Mouse (Mus musculus): Measurements from ENCODE around the gene Ier2. TPM values are rescaled to one million over a fixed set of nuclear protein-coding genes. Genes with fewer than 3 reads are reported as not detected.

The Ier2 gene
- total RNA-seq, 1 experiment, result 49.7 TPM

DNA sequence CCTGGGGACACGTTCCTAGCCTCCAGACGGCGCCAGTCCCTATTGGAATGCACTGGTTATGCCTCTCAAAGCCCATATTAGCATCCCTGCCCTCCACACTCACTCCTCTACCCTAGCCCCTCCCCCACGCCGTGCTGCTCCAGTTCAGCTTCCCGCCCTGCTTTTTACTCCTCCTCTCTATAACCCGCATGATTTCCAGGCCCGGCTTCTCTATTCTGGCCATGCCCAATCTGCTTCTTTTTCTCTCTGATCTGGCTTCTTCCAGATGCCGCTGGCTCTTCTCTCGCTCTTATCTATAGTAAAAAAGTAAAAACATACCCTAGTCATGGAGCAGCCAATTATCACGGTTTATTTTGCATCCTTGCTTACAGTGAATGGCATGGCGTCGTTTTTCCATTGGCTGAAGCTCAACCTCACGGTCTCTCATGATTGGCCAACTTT is 15.2 kb downstream of the Ier2 start:
- H3K9ac ChIP-seq (ENCODE audit: insufficient read depth, low read depth, low read length, poor library complexity, severe bottlenecking), result peak overlapping the region; percentile 70; the same call in 1 of the 2 replicates

DNA sequence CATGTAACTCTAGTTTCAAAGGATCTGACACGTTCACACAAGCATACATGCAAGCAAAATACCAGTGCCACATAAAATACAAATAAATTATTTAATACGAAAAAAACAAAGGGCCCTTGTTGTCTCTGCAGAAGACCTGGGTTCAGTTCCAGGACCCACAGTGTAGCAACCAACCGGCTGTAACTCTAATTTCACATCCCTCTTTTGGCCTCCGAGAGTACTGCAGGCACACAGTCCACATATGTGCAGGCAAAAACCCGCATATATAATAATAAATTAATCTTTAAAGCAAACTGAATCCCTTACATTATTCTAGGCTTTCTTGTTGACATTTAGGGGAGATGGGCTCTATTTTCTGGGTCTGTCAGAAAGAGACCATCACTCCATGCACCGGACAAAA is 15.9 kb downstream of the Ier2 start:
- TF ChIP-seq MAFK (IDR thresholded peaks at IDR 0.05; ENCODE audit: insufficient read depth, low read depth, low read length) (no peak), HCFC1 (IDR thresholded peaks at IDR 0.05; ENCODE audit: borderline replicate concordance, insufficient read depth, low read length) (no peak), ZNF384 (IDR thresholded peaks at IDR 0.05; ENCODE audit: low read depth, low read length) (no peak), CHD2 (IDR thresholded peaks at IDR 0.05; ENCODE audit: low read depth, low read length) (no peak), ZC3H11A (IDR thresholded peaks at IDR 0.05; ENCODE audit: borderline replicate concordance, low read depth, low read length) (no peak)
- peak overlapping the region; percentile 70; the same call in 1 of the 2 replicates for H3K9ac ChIP-seq (ENCODE audit: insufficient read depth, low read depth, low read length, poor library complexity, severe bottlenecking)
- H3K4me1 ChIP-seq (ENCODE audit: control insufficient read depth in 2 of 2, insufficient read depth in 2 of 2, low read length in 2 of 2, poor library complexity in 1 of 2), result peaks cover 7 to 8% of the 10 kb centered on the region in 2 experiments; a peak in 2 of 4 replicates
- in situ Hi-C loops (cut with MboI; ENCODE audit: low sequenced_read_pairs in 2 of 2, unreplicated experiment in 2 of 2), result no loop called here
- no peaks in the 10 kb centered on the region for H3K9me3 ChIP-seq (ENCODE audit: control insufficient read depth, insufficient read depth, low read depth, low read length)
- H3K36me3 ChIP-seq (ENCODE audit: control insufficient read depth, insufficient read depth, low read length, poor library complexity, severe bottlenecking), result no peaks in the 10 kb centered on the region
- peak overlapping the region; percentile 44 to 55; a peak in 2 of 4 replicates for H3K4me3 ChIP-seq (ENCODE audit: insufficient read depth in 1 of 2, low read depth in 1 of 2, low read length in 2 of 2, poor library complexity in 1 of 2, severe bottlenecking in 1 of 2)
- no peak for DNase-seq (ENCODE audit: low read depth, low spot score)
- H3K27ac ChIP-seq (ENCODE audit: insufficient read depth, low read depth, low read length, poor library complexity, severe bottlenecking), result peak overlapping the region; percentile 59; the same call in 1 of the 2 replicates

More for the DNA sequence above, 15.2 kb downstream of the Ier2 start:
- DNase-seq (ENCODE audit: low read depth, low spot score), result no peak
- Histone ChIP-seq H3K36me3 (ENCODE audit: control insufficient read depth, insufficient read depth, low read length, poor library complexity, severe bottlenecking) (no peaks in the 10 kb centered on the region), H3K27ac (ENCODE audit: insufficient read depth, low read depth, low read length, poor library complexity, severe bottlenecking) (peak overlapping the region; percentile 59), H3K9me3 (ENCODE audit: control insufficient read depth, insufficient read depth, low read depth, low read length) (no peaks in the 10 kb centered on the region), H3K4me1 (ENCODE audit: control insufficient read depth in 2 of 2, insufficient read depth in 2 of 2, low read length in 2 of 2, poor library complexity in 1 of 2) (peaks cover 6 to 7% of the 10 kb centered on the region in 2 experiments; a peak in 2 of 4 replicates), H3K4me3 (ENCODE audit: insufficient read depth in 1 of 2, low read depth in 1 of 2, low read length in 2 of 2, poor library complexity in 1 of 2, severe bottlenecking in 1 of 2) (peak overlapping the region; percentile 44 to 55)
- TF ChIP-seq ZC3H11A (IDR thresholded peaks at IDR 0.05; ENCODE audit: borderline replicate concordance, low read depth, low read length) (no peak), HCFC1 (IDR thresholded peaks at IDR 0.05; ENCODE audit: borderline replicate concordance, insufficient read depth, low read length) (no peak), MAFK (IDR thresholded peaks at IDR 0.05; ENCODE audit: insufficient read depth, low read depth, low read length) (no peak), CHD2 (IDR thresholded peaks at IDR 0.05; ENCODE audit: low read depth, low read length) (no peak), ZNF384 (IDR thresholded peaks at IDR 0.05; ENCODE audit: low read depth, low read length) (no peak)
- in situ Hi-C loops (cut with MboI; ENCODE audit: low sequenced_read_pairs in 2 of 2, unreplicated experiment in 2 of 2), result no loop called here

DNA sequence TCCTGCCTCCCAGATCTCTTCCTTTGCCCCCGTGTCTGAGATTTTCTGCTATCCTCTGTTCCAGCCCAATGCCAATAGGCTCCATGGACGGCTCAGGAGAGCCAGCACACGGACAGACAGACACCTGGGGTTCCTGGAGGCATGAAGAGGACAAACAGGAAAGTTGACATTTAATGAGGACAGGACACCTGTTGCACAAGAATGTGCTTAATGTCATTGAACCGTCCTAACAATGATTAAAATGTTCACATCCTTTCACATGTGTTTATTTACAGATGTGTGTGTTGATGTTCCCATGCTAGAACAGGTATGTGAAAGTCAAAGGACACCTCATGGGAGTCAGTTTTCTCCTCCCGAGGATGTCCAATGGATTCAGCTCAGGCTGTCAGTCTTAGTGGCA is 19.6 kb downstream of the Ier2 start:
- peaks cover 0 to 6% of the 10 kb centered on the region in 2 experiments; a peak in 2 of 4 replicates for H3K4me1 ChIP-seq (ENCODE audit: control insufficient read depth in 2 of 2, insufficient read depth in 2 of 2, low read length in 2 of 2, poor library complexity in 1 of 2)

DNA sequence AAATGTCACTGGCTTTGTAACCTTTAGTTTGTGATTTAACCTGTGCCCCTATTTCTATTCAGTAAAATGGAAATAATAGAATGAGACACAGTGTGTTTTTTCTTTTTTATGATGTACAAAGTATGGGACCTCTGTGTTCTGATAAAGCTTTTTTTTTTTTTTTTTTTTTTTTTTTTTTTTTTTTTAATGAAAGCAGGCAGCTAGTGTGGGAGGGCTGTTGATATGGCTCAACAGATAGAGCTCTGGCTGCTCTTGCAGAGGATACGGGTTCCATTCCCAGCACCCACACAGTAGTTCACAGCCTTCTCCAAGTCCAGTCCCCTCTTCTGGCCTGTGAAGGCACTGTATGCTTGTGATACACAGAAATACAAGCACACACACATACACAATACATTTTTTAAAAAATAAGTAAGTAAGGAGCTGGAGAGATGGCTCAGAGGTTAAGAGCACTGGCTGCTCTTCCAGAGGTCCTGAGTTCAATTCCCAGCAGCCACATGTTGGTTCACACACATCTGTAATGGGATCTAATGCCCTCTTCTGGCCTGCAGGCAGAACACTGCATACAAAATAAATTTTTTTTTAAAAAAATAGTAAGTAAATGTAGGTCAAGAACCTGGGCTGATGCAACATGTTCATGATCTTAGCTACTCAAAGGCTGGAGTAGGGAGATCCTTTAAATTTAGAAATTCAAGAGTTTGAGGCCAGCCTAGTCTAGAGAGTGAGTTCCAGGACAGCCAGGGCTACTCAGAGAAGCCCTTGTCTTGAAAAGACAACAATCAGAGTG is 20.9 kb downstream of the Ier2 start:
- no peak for TF ChIP-seq HCFC1 (IDR thresholded peaks at IDR 0.05; ENCODE audit: borderline replicate concordance, insufficient read depth, low read length)
- no peak for TF ChIP-seq ZC3H11A (IDR thresholded peaks at IDR 0.05; ENCODE audit: borderline replicate concordance, low read depth, low read length)
- TF ChIP-seq ZNF384 (IDR thresholded peaks at IDR 0.05; ENCODE audit: low read depth, low read length), result peak; percentile 87
- TF ChIP-seq MAFK (IDR thresholded peaks at IDR 0.05; ENCODE audit: insufficient read depth, low read depth, low read length), result no peak
- Histone ChIP-seq H3K9ac (ENCODE audit: insufficient read depth, low read depth, low read length, poor library complexity, severe bottlenecking) (peak overlapping the region; percentile 32), H3K27ac (ENCODE audit: insufficient read depth, low read depth, low read length, poor library complexity, severe bottlenecking) (no peak overlapping the region), H3K9me3 (ENCODE audit: control insufficient read depth, insufficient read depth, low read depth, low read length) (no peaks in the 10 kb centered on the region), H3K4me1 (ENCODE audit: control insufficient read depth in 2 of 2, insufficient read depth in 2 of 2, low read length in 2 of 2, poor library complexity in 1 of 2) (peaks cover 0 to 9% of the 10 kb centered on the region in 2 experiments; a peak in 2 of 4 replicates), H3K36me3 (ENCODE audit: control insufficient read depth, insufficient read depth, low read length, poor library complexity, severe bottlenecking) (no peaks in the 10 kb centered on the region), H3K4me3 (ENCODE audit: insufficient read depth in 1 of 2, low read depth in 1 of 2, low read length in 2 of 2, poor library complexity in 1 of 2, severe bottlenecking in 1 of 2) (0 out of 4 replicates have a peak overlapping the region, but pooled peaks of 1 of the 2 experiments have one; percentile 11)
- DNase-seq (ENCODE audit: low read depth, low spot score), result no peak
- in situ Hi-C loops (cut with MboI; ENCODE audit: low sequenced_read_pairs in 2 of 2, unreplicated experiment in 2 of 2), result no loop called here

More for the DNA sequence above, 19.6 kb downstream of the Ier2 start:
- Histone ChIP-seq H3K9ac (ENCODE audit: insufficient read depth, low read depth, low read length, poor library complexity, severe bottlenecking) (no peak overlapping the region), H3K36me3 (ENCODE audit: control insufficient read depth, insufficient read depth, low read length, poor library complexity, severe bottlenecking) (no peaks in the 10 kb centered on the region), H3K9me3 (ENCODE audit: control insufficient read depth, insufficient read depth, low read depth, low read length) (no peaks in the 10 kb centered on the region), H3K4me3 (ENCODE audit: insufficient read depth in 1 of 2, low read depth in 1 of 2, low read length in 2 of 2, poor library complexity in 1 of 2, severe bottlenecking in 1 of 2) (no peak overlapping the region), H3K27ac (ENCODE audit: insufficient read depth, low read depth, low read length, poor library complexity, severe bottlenecking) (no peak overlapping the region)
- TF ChIP-seq ZNF384 (IDR thresholded peaks at IDR 0.05; ENCODE audit: low read depth, low read length), result no peak
- TF ChIP-seq ZC3H11A (IDR thresholded peaks at IDR 0.05; ENCODE audit: borderline replicate concordance, low read depth, low read length), result no peak
- TF ChIP-seq MAFK (IDR thresholded peaks at IDR 0.05; ENCODE audit: insufficient read depth, low read depth, low read length), result no peak
- TF ChIP-seq HCFC1 (IDR thresholded peaks at IDR 0.05; ENCODE audit: borderline replicate concordance, insufficient read depth, low read length), result no peak
- no peak for TF ChIP-seq CHD2 (IDR thresholded peaks at IDR 0.05; ENCODE audit: low read depth, low read length)
- in situ Hi-C loops (cut with MboI; ENCODE audit: low sequenced_read_pairs in 2 of 2, unreplicated experiment in 2 of 2), result no loop called here
- no peak for DNase-seq (ENCODE audit: low read depth, low spot score)

Measured in ES-E14 (cell line).